Mouse (Mus musculus): Measurements from ENCODE around the gene Vmn2r68. TPM values are rescaled to one million over a fixed set of nuclear protein-coding genes. Genes with fewer than 3 reads are reported as not detected.

Gene Vmn2r68
- 0.02 TPM in 1 of 2 replicates, not detected in the other for polyA plus RNA-seq (2015; fragmentation: Nextera tagmentation; extraction: Ambion mirVana)

DNA sequence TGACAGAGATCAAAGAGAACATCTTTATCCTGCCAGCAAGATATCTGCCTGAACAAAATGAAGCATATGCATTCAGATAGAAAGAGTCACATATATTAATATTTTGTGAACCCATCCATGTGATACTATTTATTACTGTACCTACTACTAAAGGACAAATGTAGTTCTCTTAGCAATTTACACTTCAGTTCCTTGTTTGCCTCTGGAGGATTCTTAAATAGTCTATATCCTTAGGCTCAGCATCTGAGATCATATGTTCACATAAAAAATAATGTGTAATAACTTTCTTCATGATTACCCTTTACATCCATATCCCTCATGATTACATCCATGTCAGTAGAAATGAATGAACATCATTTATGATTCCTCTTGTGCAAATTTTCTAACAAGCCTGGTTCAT is at the start of gene Vmn2r68:
Gene Vmn2r68 (minus strand): TSS at position 101 of the 400 bp plus-strand sequence.
- H3K4me1 ChIP-seq (replicated peaks; ENCODE audit: control insufficient read depth, insufficient read depth): no peaks in the 10 kb centered on the region
- TF ChIP-seq CTCF (IDR thresholded peaks at IDR 0.05; ENCODE audit: low read depth) (no peak), EP300 (optimal IDR thresholded peaks at IDR 0.05) (no peak)
- no peaks in the 10 kb centered on the region for H3K36me3 ChIP-seq (ENCODE audit: control insufficient read depth, insufficient read depth, low read length)
- H3K27me3 ChIP-seq (ENCODE audit: control insufficient read depth, insufficient read depth, low read length): no peaks in the 10 kb centered on the region
- H3K4me3 ChIP-seq (ENCODE audit: low read depth, low read length): no peak within 1 kb of the TSS
- H3K4me2 ChIP-seq (replicated peaks; ENCODE audit: low read depth): no peak within 1 kb of the TSS
- no peak for DNase-seq (ENCODE audit: low spot score)
- no peak within 1 kb of the TSS for H3K9ac ChIP-seq (ENCODE audit: low read length)
- H3K27ac ChIP-seq (replicated peaks): no peak within 1 kb of the TSS
- no peaks in the 10 kb centered on the region for H3K9me3 ChIP-seq (ENCODE audit: control insufficient read depth, low read length)
- no peak for ATAC-seq (ENCODE audit: low FRiP score, low TSS enrichment)

Other genes with a start within 250 kb of the Vmn2r68 start
- gene Vmn2r66, start 225.5 kb downstream of the Vmn2r68 start, polyA plus RNA-seq (2015; fragmentation: Nextera tagmentation; extraction: Ambion mirVana): not detected in 2 replicates
- not detected in 2 replicates for gene Vmn2r67, start 81.8 kb downstream of the Vmn2r68 start, polyA plus RNA-seq (2015; fragmentation: Nextera tagmentation; extraction: Ambion mirVana)
- not detected in 2 replicates for gene Vmn2r69, start 178.1 kb upstream of the Vmn2r68 start, polyA plus RNA-seq (2015; fragmentation: Nextera tagmentation; extraction: Ambion mirVana)

Measured in stomach, postnatal 0 days (tissue).